Mouse (Mus musculus): ENCODE results near the gene Krt36. TPM values are rescaled to one million over a fixed set of nuclear protein-coding genes. Genes with fewer than 3 reads are reported as not detected.

The Krt36 gene
- total RNA-seq (2021): not detected
- long read RNA-seq, experiment 1: 0 reads
- long read RNA-seq, experiment 2: 0 reads

GRCm38 (mm10) chr11:100105576-100106122 is at the start of gene Krt36:
Gene Krt36 (minus strand): TSS chr11:100105626.
- DNase-seq (ENCODE audit: low spot score in 2 of 2): no peak

GRCm38 (mm10) chr11:100148615-100149330 is 43.3 kb upstream of the Krt36 start, which contains the start of gene Krt19:
Gene Krt19 (minus strand): TSS chr11:100148665.
- DNase-seq (ENCODE audit: low spot score in 2 of 2): no peak

GRCm38 (mm10) chr11:100147566-100148353 is 42.3 kb upstream of the Krt36 start:
- DNase-seq (ENCODE audit: low spot score in 2 of 2): no peak

- no peak for DNase-seq (ENCODE audit: low spot score in 2 of 2)
Measured at GRCm38 (mm10) chr11:100145858-100146560, 40.6 kb upstream of the Krt36 start.

DNA sequence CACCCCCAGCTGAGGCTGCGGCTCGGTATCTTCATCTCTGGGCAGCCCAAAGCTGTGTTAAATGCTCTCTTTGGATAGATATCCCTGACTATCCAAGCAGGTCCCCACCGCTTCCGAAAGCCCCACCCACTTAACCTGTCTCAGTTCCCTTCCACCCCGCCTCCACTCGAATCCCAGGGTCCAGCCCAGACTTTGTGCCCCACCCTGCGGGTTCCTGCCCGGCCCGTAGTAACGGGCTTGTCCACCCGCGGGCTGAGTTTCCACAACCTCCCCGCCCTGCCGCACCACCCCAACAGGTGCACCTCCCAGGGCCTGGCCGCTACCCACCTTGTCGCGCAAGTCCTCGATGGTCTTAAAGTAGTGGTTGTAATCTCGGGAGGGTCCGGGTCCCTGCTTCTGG is 39.7 kb upstream of the Krt36 start:
- no peak for DNase-seq (ENCODE audit: low spot score in 2 of 2)

- no peak for DNase-seq (ENCODE audit: low spot score in 2 of 2)
Measured at GRCm38 (mm10) chr11:100140966-100141365, 35.5 kb upstream of the Krt36 start.

GRCm38 (mm10) chr11:100139391-100139790 is 34.0 kb upstream of the Krt36 start:
- no peak for DNase-seq (ENCODE audit: low spot score in 2 of 2)

DNA sequence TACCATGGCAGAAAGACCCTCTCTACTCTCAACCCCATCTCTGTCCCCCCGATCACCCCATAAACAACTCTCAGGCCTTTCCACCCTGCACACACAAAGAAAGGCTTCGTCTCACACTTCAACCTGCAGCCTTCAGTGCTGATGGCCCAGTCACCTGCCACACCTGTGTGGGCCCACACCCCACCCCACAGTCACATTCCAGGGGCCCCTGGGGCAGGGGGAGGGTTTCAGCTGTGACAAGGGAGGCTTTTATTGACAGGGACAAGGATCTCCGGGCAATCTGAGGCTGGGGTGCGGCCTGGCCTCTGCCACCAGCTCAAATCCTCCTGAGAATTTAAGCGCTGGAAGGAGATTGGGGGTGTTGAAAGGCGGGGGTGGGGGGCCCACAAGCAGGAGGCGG is 33.4 kb upstream of the Krt36 start:
- no peak for DNase-seq (ENCODE audit: low spot score in 2 of 2)

DNA sequence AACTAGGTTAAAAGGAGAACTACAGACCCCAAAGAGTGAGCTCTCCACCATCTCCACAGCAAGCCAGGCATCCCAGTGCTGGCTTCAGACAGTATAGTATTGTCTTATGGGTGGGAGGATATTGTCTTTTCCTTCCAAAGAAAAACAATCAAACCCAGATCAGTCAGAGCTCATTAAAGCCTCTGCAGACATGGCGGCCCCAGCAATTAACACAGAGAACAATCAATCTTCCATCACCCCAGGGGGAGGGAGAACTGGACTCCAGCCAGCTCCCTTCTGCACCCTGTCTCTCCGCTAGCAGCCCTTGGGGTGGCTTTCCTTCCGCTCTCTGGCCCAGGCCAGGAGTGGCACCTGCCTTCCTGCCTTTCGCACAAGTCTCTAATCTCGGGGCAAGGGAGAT is 32.3 kb upstream of the Krt36 start:
- no peak for DNase-seq (ENCODE audit: low spot score in 2 of 2)

- no peak for DNase-seq (ENCODE audit: low spot score in 2 of 2)
Measured at GRCm38 (mm10) chr11:100136559-100136958, 31.1 kb upstream of the Krt36 start.

DNA sequence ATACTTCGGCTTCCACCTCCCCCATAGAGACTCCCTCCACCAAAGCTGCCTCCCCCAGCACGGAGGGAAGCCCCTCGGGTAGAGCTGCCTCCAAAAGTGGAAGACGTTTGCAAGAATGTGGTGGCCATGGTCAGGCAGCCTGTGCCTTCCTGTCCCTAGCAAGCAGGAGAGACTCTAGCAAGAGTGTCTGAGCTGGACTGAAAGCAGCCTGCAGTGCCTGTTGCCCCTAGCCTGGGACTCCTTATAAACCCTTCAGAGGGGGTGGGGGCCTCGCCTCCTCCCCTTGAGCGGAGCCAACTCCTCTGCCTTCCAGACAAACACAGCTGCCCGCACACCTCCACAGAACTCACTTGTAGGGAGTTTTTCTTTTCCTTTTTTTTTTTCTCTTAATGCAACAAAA is 30.3 kb upstream of the Krt36 start, which contains the start of gene Krt15:
Gene Krt15, minus strand, starts transcription at position 198 of the 400 bp plus-strand sequence.
- DNase-seq (ENCODE audit: low spot score in 2 of 2): no peak

DNA sequence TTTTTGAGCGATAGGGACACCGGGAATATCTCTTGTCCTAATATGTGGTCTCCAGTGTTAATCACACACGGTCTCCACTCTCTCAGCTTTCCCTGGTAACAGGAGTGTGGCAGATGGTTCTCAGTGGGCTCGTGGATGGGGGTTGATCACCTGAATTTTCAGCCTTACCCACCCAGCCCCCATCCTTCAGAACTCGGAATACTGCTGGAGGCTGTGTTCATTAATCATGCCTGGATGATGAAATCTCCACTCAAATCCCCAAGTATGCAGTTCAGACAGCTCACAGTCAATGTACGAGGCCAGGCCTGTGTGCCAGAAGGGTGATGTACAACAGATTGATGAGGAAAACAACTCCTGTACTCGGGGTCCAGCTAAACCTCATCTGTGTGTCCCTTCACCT is 19.5 kb upstream of the Krt36 start:
- DNase-seq (ENCODE audit: low spot score in 2 of 2): no peak

DNA sequence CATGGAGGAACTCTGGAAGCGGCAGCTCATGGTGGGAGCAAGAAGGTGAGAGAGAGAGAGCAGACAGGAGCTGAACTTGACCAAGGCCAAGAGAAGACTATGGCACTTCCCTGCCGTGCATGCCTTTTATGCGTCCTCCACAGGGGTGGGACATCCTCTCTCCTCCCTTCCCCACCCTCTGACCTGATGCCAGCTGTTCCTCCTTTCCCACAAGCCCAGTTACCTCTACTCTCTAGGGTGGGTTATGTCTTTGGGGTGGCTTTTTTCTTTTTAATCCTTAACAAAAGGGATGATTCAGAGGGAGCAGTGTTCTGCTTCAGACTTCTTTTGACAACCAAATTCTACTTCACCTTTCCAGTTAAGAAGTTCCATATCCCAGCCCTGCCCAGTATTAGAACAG is 16.0 kb upstream of the Krt36 start, which contains the start of gene Krt13:
Gene Krt13, minus strand, starts transcription at position 101 of the 400 bp plus-strand sequence.
- DNase-seq (ENCODE audit: low spot score in 2 of 2): no peak

- DNase-seq (ENCODE audit: low spot score in 2 of 2): no peak
Measured at GRCm38 (mm10) chr11:100120331-100120730, 14.9 kb upstream of the Krt36 start.

- no peak for DNase-seq (ENCODE audit: low spot score in 2 of 2)
Measured at GRCm38 (mm10) chr11:100113742-100114029, 8.3 kb upstream of the Krt36 start.

GRCm38 (mm10) chr11:100112935-100113741 is 7.7 kb upstream of the Krt36 start:
- DNase-seq (ENCODE audit: low spot score in 2 of 2): no peak

DNA sequence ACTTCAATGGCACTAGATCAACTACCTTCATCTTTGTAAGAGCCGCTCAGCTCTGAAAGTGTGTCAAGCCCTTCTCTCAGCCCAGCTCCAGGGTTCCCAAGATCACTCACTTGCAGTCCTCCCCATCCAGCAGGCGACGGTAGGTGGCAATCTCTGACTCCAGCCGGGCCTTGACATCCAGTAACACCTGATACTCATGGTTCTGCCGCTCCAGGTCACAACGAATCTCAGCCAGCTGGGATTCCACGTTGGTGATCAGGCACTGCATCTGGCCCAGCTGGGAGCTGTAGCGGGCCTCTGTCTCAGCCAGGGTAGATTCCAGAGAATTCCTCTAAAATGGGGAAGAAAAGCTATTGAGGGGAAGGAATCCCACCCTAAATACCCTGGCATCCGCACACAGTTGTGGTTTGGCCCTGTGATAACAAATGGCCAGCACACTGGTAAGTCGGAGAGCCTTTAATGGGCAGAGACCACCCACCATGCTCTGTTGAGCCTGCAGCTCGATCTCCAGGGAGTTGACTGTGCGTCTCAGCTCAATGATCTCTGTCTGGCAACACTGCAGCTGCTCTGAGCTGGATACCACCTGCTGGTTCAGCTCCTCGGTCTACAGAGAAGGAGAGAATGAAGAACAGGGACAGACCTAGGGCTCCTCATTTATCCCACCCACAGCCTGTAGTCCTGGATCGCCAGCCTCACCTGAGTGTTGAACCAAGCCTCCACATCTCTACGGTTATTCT is 2.6 kb downstream of the Krt36 start:
- DNase-seq (ENCODE audit: low spot score in 2 of 2): no peak

DNA sequence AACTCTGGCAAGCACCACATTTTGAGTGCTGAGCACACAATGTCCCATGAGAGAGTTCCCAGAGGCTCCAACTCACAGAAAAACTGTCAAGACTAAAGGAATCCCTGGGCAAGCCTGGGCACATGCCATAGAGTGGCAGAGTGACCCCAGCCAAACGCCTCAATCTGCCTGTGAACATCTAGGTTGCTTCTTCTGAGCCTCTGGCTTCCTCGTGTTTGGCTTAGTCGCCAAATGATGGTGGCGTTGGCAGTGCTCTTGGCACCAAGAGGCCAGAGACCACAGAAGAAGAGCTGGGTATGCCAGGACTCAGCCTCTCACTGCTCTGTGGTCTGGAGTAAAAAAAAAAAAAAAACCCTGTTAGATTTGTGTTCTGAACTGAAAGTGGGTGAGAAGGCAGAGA is 5.0 kb downstream of the Krt36 start:
- DNase-seq (ENCODE audit: low spot score in 2 of 2): no peak

DNA sequence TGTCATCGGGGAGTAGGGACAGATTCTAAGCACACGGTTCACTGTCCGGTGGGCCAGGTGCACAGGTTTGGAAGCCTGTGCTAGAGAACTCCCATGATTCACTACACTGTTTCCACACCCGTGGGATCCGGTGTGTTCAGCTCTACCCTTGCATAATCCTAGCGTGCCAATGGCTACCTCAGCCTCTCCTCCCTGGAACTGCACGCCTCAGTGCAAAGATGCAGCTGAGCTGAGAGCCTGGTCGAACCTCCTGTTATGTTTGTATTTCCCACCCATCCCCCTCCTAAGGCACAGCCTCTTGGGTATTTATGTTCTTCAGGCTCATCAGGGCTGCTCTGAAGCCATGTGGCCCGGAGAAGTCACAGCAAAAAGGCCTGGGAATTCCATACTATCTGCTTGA is 7.6 kb downstream of the Krt36 start:
- DNase-seq (ENCODE audit: low spot score in 2 of 2): no peak

GRCm38 (mm10) chr11:100096141-100096540 is 9.3 kb downstream of the Krt36 start, which contains the start of gene Krt35:
Gene Krt35 (minus strand): TSS chr11:100096241.
- no peak for DNase-seq (ENCODE audit: low spot score in 2 of 2)
